Mouse (Mus musculus) adrenal gland (tissue): ENCODE results near the gene Dmgdh.

Experiments used
- intact Hi-C: fragments of 180-260 bp; cut with DNase I; formaldehyde crosslinking; loops from one replicate; pipeline ENCODE4 v1.15.1; 2025

The Dmgdh gene

GRCm38 (mm10) chr13:93707271-93707670 lies 33.0 kb downstream of the Dmgdh start:
- intact Hi-C loops, result loop anchor here (10.0 kb wide), 1 partner anchor 442 kb away; no protein-coding TSS in a partner anchor

GRCm38 (mm10) chr13:93710325-93710724 lies 36.1 kb downstream of the Dmgdh start:
- intact Hi-C loops, result no loop called here

- intact Hi-C loops, result no loop called here
Measured at GRCm38 (mm10) chr13:93711226-93711625, 37.0 kb downstream of the Dmgdh start.

- intact Hi-C loops, result no loop called here
Measured at GRCm38 (mm10) chr13:93712362-93712761, 38.1 kb downstream of the Dmgdh start.

- intact Hi-C loops, result no loop called here
Measured at GRCm38 (mm10) chr13:93713826-93714225, 39.6 kb downstream of the Dmgdh start.

GRCm38 (mm10) chr13:93717113-93717512 lies 42.9 kb downstream of the Dmgdh start:
- intact Hi-C loops, result loop anchor here (5.0 kb wide), 1 partner anchor 105 kb away; no protein-coding TSS in a partner anchor

- intact Hi-C loops, result loop anchor here (5.0 kb wide), 1 partner anchor 107 kb away; no protein-coding TSS in a partner anchor
Measured at GRCm38 (mm10) chr13:93718948-93719347, 44.7 kb downstream of the Dmgdh start.

- intact Hi-C loops, result loop anchor here (5.0 kb wide), 1 partner anchor 735 kb away; no protein-coding TSS in a partner anchor
Measured at GRCm38 (mm10) chr13:93721916-93722315, 47.7 kb downstream of the Dmgdh start.

GRCm38 (mm10) chr13:93723455-93723854 lies 49.2 kb downstream of the Dmgdh start:
- intact Hi-C loops, result loop anchor here (5.0 kb wide), 1 partner anchor 736 kb away; no protein-coding TSS in a partner anchor

GRCm38 (mm10) chr13:93724206-93724605 lies 50.0 kb downstream of the Dmgdh start:
- intact Hi-C loops, result loop anchor here (5.0 kb wide), 1 partner anchor 737 kb away; no protein-coding TSS in a partner anchor

GRCm38 (mm10) chr13:93735131-93735636 lies 61.0 kb downstream of the Dmgdh start:
- intact Hi-C loops, result no loop called here

GRCm38 (mm10) chr13:93744118-93744517 lies 69.9 kb downstream of the Dmgdh start:
- intact Hi-C loops, result no loop called here

GRCm38 (mm10) chr13:93752597-93753400 lies 78.6 kb downstream of the Dmgdh start:
- intact Hi-C loops, result no loop called here

GRCm38 (mm10) chr13:93755084-93755483 lies 80.9 kb downstream of the Dmgdh start:
- intact Hi-C loops, result no loop called here

- intact Hi-C loops, result no loop called here
Measured at GRCm38 (mm10) chr13:93756674-93757073, 82.4 kb downstream of the Dmgdh start.

GRCm38 (mm10) chr13:93757514-93757913 lies 83.3 kb downstream of the Dmgdh start:
- intact Hi-C loops, result no loop called here

GRCm38 (mm10) chr13:93758149-93758898 lies 84.1 kb downstream of the Dmgdh start:
- intact Hi-C loops, result no loop called here

GRCm38 (mm10) chr13:93761831-93762230 lies 87.6 kb downstream of the Dmgdh start:
- intact Hi-C loops, result no loop called here

GRCm38 (mm10) chr13:93762879-93763278 lies 88.6 kb downstream of the Dmgdh start:
- intact Hi-C loops, result no loop called here

GRCm38 (mm10) chr13:93764321-93764973 lies 90.2 kb downstream of the Dmgdh start:
- intact Hi-C loops, result no loop called here

- intact Hi-C loops, result no loop called here
Measured at GRCm38 (mm10) chr13:93771031-93771587, 96.9 kb downstream of the Dmgdh start.
